8 mouse cellular contexts compared by ENCODE assay signal in the genomic region with DNA sequence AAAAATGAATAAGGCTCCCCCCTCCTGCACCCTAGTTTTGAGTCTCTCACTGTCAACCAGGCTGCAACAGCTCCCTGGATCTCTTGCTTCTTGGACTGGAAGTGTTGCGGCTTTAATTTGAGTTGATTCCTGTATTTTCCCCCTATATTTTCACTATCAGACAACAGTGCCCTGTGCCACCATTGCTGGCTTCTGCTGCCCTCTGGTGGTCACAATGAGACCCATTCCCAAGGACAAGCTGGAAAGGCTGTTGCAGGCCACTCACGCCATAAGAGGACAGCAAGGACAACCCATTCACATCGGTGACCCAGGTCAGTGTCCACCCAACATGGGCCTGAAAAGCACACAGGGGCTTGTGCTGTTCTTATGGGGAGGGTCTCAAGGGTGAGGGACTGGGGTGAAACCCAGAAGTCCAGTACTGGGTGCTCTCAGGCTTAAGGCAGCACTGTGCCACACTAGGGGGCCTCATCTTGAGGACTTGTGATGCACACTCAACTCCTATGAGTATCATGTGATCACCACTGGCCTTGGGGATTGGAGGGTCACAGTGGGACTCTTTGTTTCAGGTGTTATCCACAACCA.
DNase-seq lines count a peak whose midpoint lies in the region; ATAC-seq and TF ChIP-seq lines count a peak whose summit lies in the region.

No protein-coding gene starts in this region.

- no peaks in the 10 kb centered on the region for H3K4me1 ChIP-seq in ES-E14 (ENCODE audit: control insufficient read depth in 2 of 2, insufficient read depth in 2 of 2, low read length in 2 of 2, poor library complexity in 1 of 2)
- H3K4me1 ChIP-seq in forebrain, embryonic 15.5 days, result no peaks in the 10 kb centered on the region
- peaks cover 8% of the 10 kb centered on the region; the same call in 1 of the 2 replicates for H3K4me1 ChIP-seq in hindbrain, embryonic 10.5 days (replicated peaks)

- H3K27me3 ChIP-seq in forebrain, embryonic 15.5 days, result no peaks in the 10 kb centered on the region
- H3K27me3 ChIP-seq in hindbrain, embryonic 10.5 days (ENCODE audit: insufficient read depth, poor library complexity, severe bottlenecking), result no peaks in the 10 kb centered on the region

- H3K9ac ChIP-seq in ES-E14 (ENCODE audit: insufficient read depth, low read depth, low read length, poor library complexity, severe bottlenecking), result no peak overlapping the region
- H3K9ac ChIP-seq in forebrain, embryonic 15.5 days (replicated peaks), result no peak overlapping the region

- ATAC-seq in cerebellum, adult (ENCODE audit: insufficient number of reproducible peaks, low FRiP score, low TSS enrichment), result peak; percentile 59
- ATAC-seq in forebrain, embryonic 15.5 days (replicated peaks), result peak; percentile 79

- 19% methylated on average over 3 of the region's 3 CpGs for WGBS in forebrain, embryonic 15.5 days
- 31% methylated on average over 3 of the region's 3 CpGs for WGBS in hindbrain, embryonic 10.5 days

- no peak overlapping the region for H3K4me2 ChIP-seq in forebrain, embryonic 15.5 days (replicated peaks)

- in situ Hi-C loops in ES-E14 (cut with MboI; ENCODE audit: low sequenced_read_pairs in 2 of 2, unreplicated experiment in 2 of 2), result loop anchor here (10.0 to 25.0 kb wide), 3 partner anchors 229 to 679 kb away; a partner anchor contains a TSS

- H3K27ac ChIP-seq in ES-E14 (ENCODE audit: insufficient read depth, low read depth, low read length, poor library complexity, severe bottlenecking), result no peak overlapping the region
- H3K27ac ChIP-seq in forebrain, embryonic 15.5 days (replicated peaks), result no peak overlapping the region
- H3K27ac ChIP-seq in hindbrain, embryonic 10.5 days, result no peak overlapping the region

- H3K4me3 ChIP-seq in ES-E14 (ENCODE audit: insufficient read depth in 1 of 2, low read depth in 1 of 2, low read length in 2 of 2, poor library complexity in 1 of 2, severe bottlenecking in 1 of 2), result no peak overlapping the region
- no peak overlapping the region for H3K4me3 ChIP-seq in forebrain, embryonic 15.5 days
- no peak overlapping the region for H3K4me3 ChIP-seq in hindbrain, embryonic 10.5 days

- no peaks in the 10 kb centered on the region for H3K36me3 ChIP-seq in ES-E14 (ENCODE audit: control insufficient read depth, insufficient read depth, low read length, poor library complexity, severe bottlenecking)
- no peaks in the 10 kb centered on the region for H3K36me3 ChIP-seq in forebrain, embryonic 15.5 days
- H3K36me3 ChIP-seq in hindbrain, embryonic 10.5 days, result no peaks in the 10 kb centered on the region

- H3K9me3 ChIP-seq in ES-E14 (ENCODE audit: control insufficient read depth, insufficient read depth, low read depth, low read length), result no peaks in the 10 kb centered on the region
- no peaks in the 10 kb centered on the region for H3K9me3 ChIP-seq in forebrain, embryonic 15.5 days
- no peaks in the 10 kb centered on the region for H3K9me3 ChIP-seq in hindbrain, embryonic 10.5 days

- DNase-seq in ES-E14 (ENCODE audit: low read depth, low spot score), result peak; percentile 54
- peak; percentile 84 for DNase-seq in hindbrain, embryonic 10.5 days (ENCODE audit: low spot score)
- peak; percentile 89 for DNase-seq in layer of hippocampus, adult 9-10 months (ENCODE audit: low spot score)
- DNase-seq in lung, postnatal 14 days, result peak; percentile 89
- DNase-seq in retina, adult 2 months (ENCODE audit: low read depth, low spot score), result peak; percentile 61
- peak; percentile 79 for DNase-seq in thymus, postnatal 14 days

TF ChIP-seq in ES-E14, 5 proteins besides CTCF, POLR2A, EP300 and RAD21:
- TF ChIP-seq ZC3H11A (IDR thresholded peaks at IDR 0.05; ENCODE audit: borderline replicate concordance, low read depth, low read length) (peak; percentile 98), HCFC1 (IDR thresholded peaks at IDR 0.05; ENCODE audit: borderline replicate concordance, insufficient read depth, low read length) (no peak)
